Mouse (Mus musculus) forebrain, embryonic 14.5 days (tissue): ENCODE data around the gene Rusc1. TPM values are rescaled to one million over a fixed set of nuclear protein-coding genes. Genes with fewer than 3 reads are reported as not detected.
A peak's percentile ranks its signal among the peaks of the same experiment; 100 is the strongest.
"Not testable (repeated sequence)": the region's sequence is repeated elsewhere in the genome, so short reads cannot be mapped to it uniquely, and the experiment has no call there.

ENCODE experiments used
- ATAC-seq: fragments of 200-750 bp; cut with Nextera tagmentation; 2 replicates; pipeline ENCODE4 v1.8.0; 2017; ENCODE audit warnings: mild to moderate bottlenecking, moderate library complexity
- DNase-seq: peaks from one replicate; pipeline ENCODE4 v3.0.0-alpha.2; 2015; ENCODE audit warnings: low spot score
- H3K27ac ChIP-seq: fragments of 300-500 bp; sonication (generic); 2 replicates; pipeline ENCODE4 v1.5.1; 2014; ENCODE audit warnings: low read depth, mild to moderate bottlenecking, control low read depth, low read length, moderate library complexity
- H3K27me3 ChIP-seq: fragments of 300-500 bp; sonication (generic); replicated peaks from 2 replicates; pipeline ENCODE4 v1.6.1; 2014; ENCODE audit warnings: low read length, control low read depth, mixed read lengths; ENCODE audit not compliant: control insufficient read depth, insufficient read depth
- H3K36me3 ChIP-seq: fragments of 300-500 bp; sonication (generic); 2 replicates; pipeline ENCODE4 v1.6.1; 2014; ENCODE audit warnings: low read length, control low read depth; ENCODE audit not compliant: control insufficient read depth, insufficient read depth
- H3K4me1 ChIP-seq: fragments of 300-500 bp; sonication (generic); 2 replicates; pipeline ENCODE4 v1.6.1; 2014; ENCODE audit warnings: antibody characterized with exemption, low read length, control low read depth; ENCODE audit not compliant: control insufficient read depth, insufficient read depth
- H3K4me2 ChIP-seq: fragments of 300-500 bp; sonication (generic); 2 replicates; pipeline ENCODE4 v1.6.1; 2014; ENCODE audit warnings: mild to moderate bottlenecking, control low read depth, low read length
- H3K4me3 ChIP-seq: fragments of 300-500 bp; sonication (generic); 2 replicates; pipeline ENCODE4 v1.5.1; 2014; ENCODE audit warnings: low read depth, low read length, control low read depth
- H3K9ac ChIP-seq: fragments of 300-500 bp; sonication (generic); 2 replicates; pipeline ENCODE4 v1.6.1; 2014; ENCODE audit warnings: mild to moderate bottlenecking, low read length, control low read depth, moderate library complexity
- H3K9me3 ChIP-seq: fragments of 300-500 bp; sonication (generic); replicated peaks from 2 replicates; pipeline ENCODE4 v1.6.1; 2016; ENCODE audit warnings: low read length, control low read depth, mixed read lengths; ENCODE audit not compliant: control insufficient read depth
- WGBS: fragments of 180-500 bp; shearing (Covaris S2); extraction: QIAGEN DNeasy Blood & Tissue Kit; methylation state at CpG from one replicate; pipeline ENCODE4 v1.1.7; 2014; 5-methylcytosine and 5-hydroxymethylcytosine counted together
- polyA plus RNA-seq: library from polyadenylated mRNA; unstranded; fragments of >200 nt; fragmentation: Nextera tagmentation; extraction: Ambion mirVana; gene quantifications from 2 replicates; pipeline ENCODE4 v1.2.1, GENCODE M21; 2014

The Rusc1 gene
- polyA plus RNA-seq, 1 experiment from 2014 or later: 49.7 TPM

- H3K27me3 ChIP-seq: 0 out of 2 replicates have a peak, but pooled peaks cover 9% of the 10 kb centered on the region
- H3K4me3 ChIP-seq: peak overlapping the region; percentile 69
- H3K9me3 ChIP-seq: no peaks in the 10 kb centered on the region
- H3K36me3 ChIP-seq: peaks cover 52% of the 10 kb centered on the region
- H3K4me2 ChIP-seq: peak overlapping the region; percentile 98
- H3K9ac ChIP-seq: peak overlapping the region; percentile 80
- peak overlapping the region; percentile 60; the same call in 1 of the 2 replicates for H3K27ac ChIP-seq
- H3K4me1 ChIP-seq: peaks cover 16% of the 10 kb centered on the region; the same call in 1 of the 2 replicates
- DNase-seq: peak; percentile 87
- ATAC-seq: peak; percentile 70
- under 1% methylated on average over 40 of the region's 40 CpGs for WGBS
Observed at GRCm38 (mm10) chr3:89089882-89090591, 3.1 kb downstream of the Rusc1 start.

- Histone ChIP-seq H3K4me3 (no peak overlapping the region), H3K4me1 (peaks cover 16% of the 10 kb centered on the region; the same call in 1 of the 2 replicates), H3K9me3 (no peaks in the 10 kb centered on the region), H3K27me3 (0 out of 2 replicates have a peak, but pooled peaks cover 9% of the 10 kb centered on the region), H3K36me3 (peaks cover 52% of the 10 kb centered on the region), H3K4me2 (peak overlapping the region; percentile 98), H3K9ac (no peak overlapping the region), H3K27ac (no peak overlapping the region)
- ATAC-seq (no peak), DNase-seq (no peak)
- WGBS: 68% methylated on average over 14 of the region's 14 CpGs
Observed at GRCm38 (mm10) chr3:89088974-89089373, 4.1 kb downstream of the Rusc1 start.

GRCm38 (mm10) chr3:89087338-89088110, 5.6 kb downstream of the Rusc1 start:
- no peaks in the 10 kb centered on the region for H3K9me3 ChIP-seq
- ATAC-seq: no peak
- peak; percentile 76 for DNase-seq
- H3K4me3 ChIP-seq: no peak overlapping the region
- peaks cover 52% of the 10 kb centered on the region for H3K36me3 ChIP-seq
- no peak overlapping the region for H3K4me2 ChIP-seq
- H3K27ac ChIP-seq: no peak overlapping the region
- 0 out of 2 replicates have a peak, but pooled peaks cover 9% of the 10 kb centered on the region for H3K27me3 ChIP-seq
- H3K4me1 ChIP-seq: peaks cover 13% of the 10 kb centered on the region; the same call in 1 of the 2 replicates
- WGBS: 35% methylated on average over 21 of the region's 21 CpGs
- H3K9ac ChIP-seq: no peak overlapping the region

- DNase-seq (no peak), ATAC-seq (no peak)
- no peak overlapping the region for H3K9ac ChIP-seq
- H3K4me1 ChIP-seq: 0 out of 2 replicates have a peak, but pooled peaks cover 6% of the 10 kb centered on the region
- H3K9me3 ChIP-seq: no peaks in the 10 kb centered on the region
- no peak overlapping the region for H3K27ac ChIP-seq
- no peak overlapping the region for H3K4me3 ChIP-seq
- WGBS: 82% methylated on average over 12 of the region's 12 CpGs
- H3K4me2 ChIP-seq: no peak overlapping the region
- peaks cover 60% of the 10 kb centered on the region for H3K36me3 ChIP-seq
- 0 out of 2 replicates have a peak, but pooled peaks cover 9% of the 10 kb centered on the region for H3K27me3 ChIP-seq
Observed at GRCm38 (mm10) chr3:89084654-89085190, 8.4 kb downstream of the Rusc1 start.

GRCm38 (mm10) chr3:89084133-89084532, 9.0 kb downstream of the Rusc1 start:
- DNase-seq: no peak
- Histone ChIP-seq H3K9ac (no peak overlapping the region), H3K36me3 (peaks cover 61% of the 10 kb centered on the region), H3K4me1 (no peaks in the 10 kb centered on the region), H3K27me3 (0 out of 2 replicates have a peak, but pooled peaks cover 9% of the 10 kb centered on the region), H3K4me3 (no peak overlapping the region), H3K27ac (no peak overlapping the region), H3K4me2 (no peak overlapping the region), H3K9me3 (no peaks in the 10 kb centered on the region)
- no peak for ATAC-seq
- WGBS: 78% methylated on average over 2 of the region's 2 CpGs

GRCm38 (mm10) chr3:89082287-89082686, 10.8 kb downstream of the Rusc1 start:
- H3K36me3 ChIP-seq: peaks cover 55% of the 10 kb centered on the region
- DNase-seq, ATAC-seq: not testable (repeated sequence)

GRCm38 (mm10) chr3:89077383-89077782, 15.7 kb downstream of the Rusc1 start:
- Histone ChIP-seq H3K9ac (no peak overlapping the region), H3K27me3 (no peaks in the 10 kb centered on the region), H3K4me2 (no peak overlapping the region), H3K4me3 (no peak overlapping the region), H3K27ac (no peak overlapping the region), H3K4me1 (no peaks in the 10 kb centered on the region), H3K9me3 (no peaks in the 10 kb centered on the region), H3K36me3 (peaks cover 69% of the 10 kb centered on the region)
- 91% methylated on average over 9 of the region's 9 CpGs for WGBS
- ATAC-seq (no peak), DNase-seq (no peak)

More at GRCm38 (mm10) chr3:89082287-89082686, 10.8 kb downstream of the Rusc1 start:
- not testable (repeated sequence) for H3K4me1 ChIP-seq, H3K4me2 ChIP-seq, H3K9me3 ChIP-seq, H3K4me3 ChIP-seq, H3K27me3 ChIP-seq, H3K27ac ChIP-seq, H3K9ac ChIP-seq

GRCm38 (mm10) chr3:89067265-89067664, 25.8 kb downstream of the Rusc1 start:
- ATAC-seq: no peak
- no peak overlapping the region for H3K9ac ChIP-seq

More at GRCm38 (mm10) chr3:89067265-89067664, 25.8 kb downstream of the Rusc1 start:
- Histone ChIP-seq H3K4me2 (no peak overlapping the region), H3K36me3 (peaks cover 93% of the 10 kb centered on the region), H3K4me3 (no peak overlapping the region), H3K27me3 (no peaks in the 10 kb centered on the region), H3K4me1 (no peaks in the 10 kb centered on the region), H3K27ac (no peak overlapping the region), H3K9me3 (no peaks in the 10 kb centered on the region)
- DNase-seq: no peak
